9 mouse cellular contexts compared by ENCODE assay signal in genomic region chr12:16643508-16644345, GRCm38 (mm10). TPM values are rescaled to one million over a fixed set of nuclear protein-coding genes. Genes with fewer than 3 reads are reported as not detected.
A peak's percentile ranks its signal among the peaks of the same experiment; 100 is the strongest.
DNase-seq lines count a peak whose midpoint lies in the region; ATAC-seq and TF ChIP-seq lines count a peak whose summit lies in the region.
"Had no signal": no experiment of that assay in that cellular context is flagged by ENCODE, and none has a peak within 500 bp of the region (broad histone marks: within the 10 kb centered on the region; RNA-seq: fewer than 3 reads in every experiment).

No protein-coding gene starts in this region.

- DNase-seq in adrenal gland, postnatal 10 days: peak; percentile 63
- DNase-seq in adrenal gland, postnatal 4 days (ENCODE audit: low spot score in 2 of 2): no peak
- peak; percentile 71 for DNase-seq in adipocyte (ENCODE audit: low spot score)
- DNase-seq in gastrocnemius, adult 2 months: peak; percentile 95
- peak; percentile 65 for DNase-seq in hindbrain, embryonic 14.5 days (ENCODE audit: low spot score)
- DNase-seq in midbrain, postnatal 0 days (ENCODE audit: low spot score): peak; percentile 86
- DNase-seq in embryo, embryonic 10 days (ENCODE audit: low spot score): no peak

- peak overlapping the region; percentile 90 for H3K27ac ChIP-seq in gastrocnemius, adult 2 months
- H3K27ac ChIP-seq in hindbrain, embryonic 14.5 days: peak overlapping the region; percentile 58
- H3K27ac ChIP-seq in midbrain, postnatal 0 days (ENCODE audit: low read depth, low read length): peak overlapping the region; percentile 18; the same call in 1 of the 2 replicates

- H3K4me1 ChIP-seq in hindbrain, embryonic 14.5 days (replicated peaks; ENCODE audit: control insufficient read depth, insufficient read depth, low read length): peaks cover 12% of the 10 kb centered on the region
- no peaks in the 10 kb centered on the region for H3K4me1 ChIP-seq in midbrain, postnatal 0 days (ENCODE audit: insufficient read depth, low read length)

- ATAC-seq in hindbrain, embryonic 14.5 days (ENCODE audit: low FRiP score): peak; percentile 86
- ATAC-seq in midbrain, postnatal 0 days (ENCODE audit: low FRiP score): peak; percentile 76
- ATAC-seq in granulocyte monocyte progenitor cell, adult 5-6 weeks (replicated peaks; ENCODE audit: poor library complexity, severe bottlenecking): no peak

- H3K9me3 ChIP-seq in hindbrain, embryonic 14.5 days (ENCODE audit: control insufficient read depth, low read length): no peaks in the 10 kb centered on the region
- no peaks in the 10 kb centered on the region for H3K9me3 ChIP-seq in midbrain, postnatal 0 days (ENCODE audit: low read length)

- no peak for TF ChIP-seq CTCF in gastrocnemius, adult 2 months (IDR thresholded peaks at IDR 0.05)
- no peak for TF ChIP-seq CTCF in midbrain, postnatal 0 days (IDR thresholded peaks at IDR 0.05)

- H3K27me3 ChIP-seq in hindbrain, embryonic 14.5 days (ENCODE audit: control insufficient read depth, insufficient read depth, low read length): no peaks in the 10 kb centered on the region
- H3K27me3 ChIP-seq in midbrain, postnatal 0 days (ENCODE audit: insufficient read depth, low read length): no peaks in the 10 kb centered on the region

- H3K4me3 ChIP-seq in gastrocnemius, adult 2 months: peak overlapping the region; percentile 80
- no peak overlapping the region for H3K4me3 ChIP-seq in hindbrain, embryonic 14.5 days (replicated peaks; ENCODE audit: low read length)
- no peak overlapping the region for H3K4me3 ChIP-seq in midbrain, postnatal 0 days (ENCODE audit: low read depth, low read length)

- H3K36me3 ChIP-seq in hindbrain, embryonic 14.5 days (replicated peaks; ENCODE audit: control insufficient read depth, insufficient read depth): no peaks in the 10 kb centered on the region
- H3K36me3 ChIP-seq in midbrain, postnatal 0 days (ENCODE audit: insufficient read depth, low read length): no peaks in the 10 kb centered on the region

- intact Hi-C loops in gastrocnemius, adult 2 months (cut with DNase I): no loop called here

- 38% methylated on average over 12 of the region's 12 CpGs for WGBS in hindbrain, embryonic 14.5 days
- 40% methylated on average over 12 of the region's 12 CpGs for WGBS in midbrain, postnatal 0 days

- H3K9ac ChIP-seq in hindbrain, embryonic 14.5 days: peak overlapping the region; percentile 24; the same call in 1 of the 2 replicates
- H3K9ac ChIP-seq in midbrain, postnatal 0 days (replicated peaks; ENCODE audit: low read length, poor library complexity, severe bottlenecking): peak overlapping the region; percentile 29; the same call in 1 of the 2 replicates

- H3K4me2 ChIP-seq in hindbrain, embryonic 14.5 days (replicated peaks): no peak overlapping the region
- H3K4me2 ChIP-seq in midbrain, postnatal 0 days (ENCODE audit: low read depth, low read length, poor library complexity, severe bottlenecking): no peak overlapping the region

RNA-seq across cellular contexts. Expression of gene Ntsr2, which starts 9.5 kb away (rescaled TPM):
- total RNA-seq in adrenal gland, postnatal 10 days (2021): under 1 TPM in 1 of 2 experiments, not detected in 1; 0.60 TPM
- total RNA-seq in adrenal gland, postnatal 4 days (2021): under 1 TPM in 1 of 2 experiments, not detected in 1; 0.34 TPM
- total RNA-seq in gastrocnemius, adult 2 months (2021): 1 to 10 TPM; 2.2 to 4.2 TPM
- polyA plus RNA-seq in hindbrain, embryonic 14.5 days (2014; fragmentation: Nextera tagmentation; extraction: Ambion mirVana): 1.8 and 3.1 TPM in 2 replicates
- total RNA-seq in midbrain, postnatal 0 days (2014; rRNA removed): 12.4 and 17.7 TPM in 2 replicates
- polyA plus RNA-seq in midbrain, postnatal 0 days (2015; fragmentation: Nextera tagmentation; extraction: Ambion mirVana): 11.1 and 15.1 TPM in 2 replicates
- not detected in 2 replicates for total RNA-seq in granulocyte monocyte progenitor cell, adult 5-6 weeks (2014; fragmentation: Nextera tagmentation)
- total RNA-seq in granulocyte monocyte progenitor cell, adult 5-6 weeks (2017): not detected in 2 replicates
- polyA plus RNA-seq: intestine, embryonic 14.5 days had no signal

RNA-seq across cellular contexts. Expression of gene Lpin1, which starts 33.0 kb away (rescaled TPM):
- total RNA-seq in adrenal gland, postnatal 10 days (2021): 100 to 1,000 TPM in 1 of 2 experiments, 10 to 100 TPM in 1; 76.2 to 163 TPM
- 10 to 100 TPM; 21.6 to 23.4 TPM for total RNA-seq in adrenal gland, postnatal 4 days (2021)
- 100 to 1,000 TPM; 279 to 395 TPM for total RNA-seq in gastrocnemius, adult 2 months (2021)
- 18.0 and 19.1 TPM in 2 replicates for polyA plus RNA-seq in hindbrain, embryonic 14.5 days (2014; fragmentation: Nextera tagmentation; extraction: Ambion mirVana)
- total RNA-seq in midbrain, postnatal 0 days (2014; rRNA removed): 20.5 and 21.6 TPM in 2 replicates
- polyA plus RNA-seq in midbrain, postnatal 0 days (2015; fragmentation: Nextera tagmentation; extraction: Ambion mirVana): 11.6 and 12.1 TPM in 2 replicates
- total RNA-seq in granulocyte monocyte progenitor cell, adult 5-6 weeks (2014; fragmentation: Nextera tagmentation): 2.2 and 10.2 TPM in 2 replicates
- 2.4 and 4.5 TPM in 2 replicates for total RNA-seq in granulocyte monocyte progenitor cell, adult 5-6 weeks (2017)

Comparison
In these comparisons a context has a peak if more than half of its experiments do, and no peak if none do; other contexts are left out.
1. DNase-seq: peak in adrenal gland, postnatal 10 days (single experiment), adipocyte (single experiment), gastrocnemius, adult 2 months (single experiment), hindbrain, embryonic 14.5 days (single experiment) and midbrain, postnatal 0 days (single experiment); none in adrenal gland, postnatal 4 days (0 of 2) and embryo, embryonic 10 days (single experiment).
2. H3K27ac ChIP-seq: peak in every context shown above with its lines; median percentile 90 in gastrocnemius, adult 2 months; 58 in hindbrain, embryonic 14.5 days; 18 in midbrain, postnatal 0 days.